Mouse (Mus musculus): ENCODE measurements around the gene Rnft2. TPM values are rescaled to one million over a fixed set of nuclear protein-coding genes. Genes with fewer than 3 reads are reported as not detected.

Rnft2 gene
- polyA plus RNA-seq, 1 experiment: 0.66 TPM

DNA sequence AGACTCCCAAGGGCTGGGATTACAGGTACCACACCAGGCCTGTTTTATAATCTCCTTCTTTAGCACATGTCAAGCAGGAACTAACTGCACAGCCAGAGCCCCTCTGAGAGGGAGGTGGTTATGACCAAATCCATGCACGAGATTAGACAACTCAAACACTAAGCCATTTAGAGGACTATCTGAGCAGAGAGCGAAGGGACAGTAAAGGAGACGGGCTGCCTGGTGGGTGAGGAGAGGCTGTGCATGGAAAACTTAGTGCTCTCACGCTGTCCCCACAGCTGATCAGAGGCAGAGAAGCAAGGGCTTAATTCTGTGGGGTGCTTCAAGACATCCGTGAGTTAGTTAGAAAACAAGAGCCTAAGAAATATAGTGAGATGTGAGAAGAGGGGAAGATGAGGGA is 30.9 kb downstream of the Rnft2 start:
- TF ChIP-seq GATA1 (IDR thresholded peaks at IDR 0.05; ENCODE audit: low read length): no peak

DNA sequence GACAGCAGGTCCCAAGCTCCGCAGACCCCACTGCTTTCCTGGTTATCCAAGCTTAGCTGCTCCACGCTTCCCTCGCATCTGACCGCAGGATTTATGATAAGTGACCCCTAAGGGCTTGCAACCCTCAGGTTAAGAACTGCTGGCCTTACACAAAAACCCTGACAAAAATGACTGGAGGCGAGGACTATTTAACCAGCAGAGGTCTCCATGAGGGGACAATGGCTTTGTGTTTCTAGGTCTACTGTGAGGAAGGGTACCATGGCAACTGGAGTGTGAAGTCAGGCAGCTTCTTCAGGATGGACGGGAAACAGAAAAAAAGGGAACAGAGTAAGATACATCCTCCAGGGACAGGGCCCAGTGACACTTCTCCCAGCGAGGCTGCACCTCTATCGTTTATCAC is 39.1 kb downstream of the Rnft2 start:
- no peak for TF ChIP-seq GATA1 (IDR thresholded peaks at IDR 0.05; ENCODE audit: low read length)

DNA sequence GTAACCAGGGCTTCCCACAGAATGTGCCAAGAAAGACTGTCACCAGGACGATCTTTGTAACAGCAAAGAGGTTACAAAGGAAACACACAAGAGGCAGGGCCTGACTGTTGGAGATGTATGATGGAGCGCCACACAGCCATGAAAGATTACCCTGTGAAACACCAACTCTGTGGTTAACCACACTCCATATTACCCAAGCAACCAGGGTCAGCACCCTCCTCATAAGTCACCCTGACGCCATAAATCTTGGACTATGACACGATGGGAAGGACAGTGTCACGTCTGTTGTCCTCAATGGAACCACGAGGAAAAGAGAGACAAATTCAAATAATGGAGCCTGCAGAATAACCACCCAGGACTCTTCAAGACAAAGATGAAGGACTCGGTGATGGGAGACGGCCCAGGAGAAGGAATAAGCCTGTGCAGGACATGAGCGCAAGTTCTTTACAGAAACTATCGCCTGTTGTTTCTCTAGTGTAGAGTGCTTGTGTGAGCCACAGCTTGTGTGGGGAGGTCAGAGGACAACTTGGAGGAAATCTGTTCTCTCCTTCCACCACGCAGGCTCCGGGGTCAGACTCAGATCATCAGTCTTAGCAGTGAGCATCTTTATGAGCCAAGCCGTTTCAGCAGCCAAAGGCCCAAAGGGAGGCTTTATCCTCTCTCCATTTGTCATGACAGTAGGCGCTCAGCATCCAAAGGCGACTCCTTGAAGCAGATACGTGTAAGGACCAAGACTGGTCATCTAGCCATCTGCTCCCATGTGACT is 40.1 kb downstream of the Rnft2 start:
- no peak for TF ChIP-seq GATA1 (IDR thresholded peaks at IDR 0.05; ENCODE audit: low read length)

DNA sequence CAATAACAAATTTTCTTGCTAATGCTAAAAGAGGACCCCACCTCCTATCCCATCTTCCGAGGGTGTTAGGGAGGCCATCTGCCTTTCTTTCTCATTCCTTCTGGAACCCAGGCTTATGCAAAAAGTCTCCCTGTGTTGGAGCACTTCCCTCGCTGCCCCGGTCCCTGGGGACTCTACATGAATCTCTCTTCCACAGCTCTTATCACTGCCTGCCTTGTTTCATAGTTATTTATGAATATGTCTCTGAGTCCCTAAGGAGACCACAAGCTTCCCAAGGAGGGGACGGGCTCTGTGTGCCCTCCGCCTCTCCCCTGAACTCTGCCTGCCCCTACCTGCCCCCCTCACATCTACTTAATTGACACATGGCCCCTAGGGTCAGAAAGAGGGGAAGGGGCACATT is 45.2 kb downstream of the Rnft2 start:
- TF ChIP-seq GATA1 (IDR thresholded peaks at IDR 0.05; ENCODE audit: low read length): no peak

- no peak for TF ChIP-seq GATA1 (IDR thresholded peaks at IDR 0.05; ENCODE audit: low read length)
These were observed 47.5 kb downstream of the Rnft2 start for GRCm38 (mm10) chr5:118197421-118197820.

DNA sequence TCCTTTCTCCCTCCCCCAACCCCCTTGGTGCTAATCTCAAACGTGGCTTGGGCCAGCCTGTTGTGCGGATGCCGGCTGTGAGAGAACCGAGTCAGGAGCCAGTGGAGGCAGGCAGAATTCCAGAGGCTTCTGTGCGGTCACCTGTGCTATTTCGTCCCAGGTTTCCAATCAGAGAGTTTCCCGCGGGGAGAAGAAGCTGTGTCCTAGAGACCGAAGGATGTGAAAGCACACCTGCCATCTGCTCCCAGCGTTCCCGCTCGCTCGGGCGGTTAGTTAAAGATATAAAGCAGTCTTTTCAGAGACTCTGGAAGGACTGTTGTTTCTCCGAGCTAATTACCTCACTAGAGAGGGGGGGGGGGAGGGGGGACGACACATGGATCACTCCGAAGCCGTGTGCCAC is 52.7 kb downstream of the Rnft2 start:
- TF ChIP-seq GATA1 (IDR thresholded peaks at IDR 0.05; ENCODE audit: low read length): no peak

DNA sequence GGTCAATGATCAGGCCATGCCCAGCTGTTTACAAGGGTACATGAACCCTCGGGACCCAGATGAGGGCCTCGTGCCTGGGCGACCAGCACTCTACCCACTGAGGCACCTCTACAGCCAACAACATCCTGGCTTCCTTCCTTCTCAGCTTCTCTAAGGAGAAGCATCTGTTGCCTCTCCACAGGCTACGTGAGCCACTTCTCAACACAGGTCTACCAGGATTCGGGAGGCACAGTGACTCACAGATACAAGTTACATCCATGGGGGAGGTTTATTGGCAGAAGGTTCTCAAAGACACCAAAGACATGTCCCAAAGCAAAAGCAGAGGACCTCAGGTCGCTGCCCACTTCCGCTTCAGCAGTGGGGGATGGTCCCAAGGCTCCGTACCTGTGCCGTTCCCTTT is 54.4 kb downstream of the Rnft2 start:
- no peak for TF ChIP-seq GATA1 (IDR thresholded peaks at IDR 0.05; ENCODE audit: low read length)

GRCm38 (mm10) chr5:118188356-118188755 is 56.6 kb downstream of the Rnft2 start:
- no peak for TF ChIP-seq GATA1 (IDR thresholded peaks at IDR 0.05; ENCODE audit: low read length)

DNA sequence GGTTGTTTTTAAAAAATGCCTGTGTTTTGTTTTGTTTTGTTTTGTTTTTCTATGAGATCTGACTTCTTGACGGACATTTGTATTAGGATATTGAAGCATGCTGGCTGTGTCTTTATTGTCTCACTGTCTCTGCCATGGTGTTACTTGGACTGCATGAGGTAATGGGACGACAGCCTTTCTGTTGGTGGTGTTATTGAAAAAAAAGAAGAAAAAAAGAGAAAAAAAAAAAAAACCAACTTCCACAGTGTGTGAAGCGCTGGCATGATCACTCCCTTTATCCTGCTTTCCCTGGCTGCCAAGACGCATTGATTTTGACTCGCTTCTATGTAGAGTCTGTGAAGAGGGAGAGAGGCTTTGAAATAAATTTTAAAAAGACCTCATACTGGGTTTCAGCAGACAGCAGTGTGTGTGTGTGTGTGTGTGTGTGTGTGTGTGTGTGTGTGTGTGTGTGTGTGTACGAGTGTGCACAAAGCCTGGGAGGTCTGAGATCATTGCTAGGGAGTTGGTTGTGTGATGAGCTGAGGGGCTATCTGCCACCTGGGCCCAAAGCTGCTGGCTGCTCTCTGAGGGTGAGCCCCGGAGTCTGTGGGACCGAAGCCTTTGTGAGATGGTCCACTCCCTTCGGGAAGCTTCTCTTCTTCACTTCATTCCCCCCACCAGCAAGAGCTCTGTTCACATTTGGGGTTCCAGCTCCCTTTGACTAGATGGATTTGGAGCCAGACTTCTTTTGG is 57.8 kb downstream of the Rnft2 start:
- TF ChIP-seq GATA1 (IDR thresholded peaks at IDR 0.05; ENCODE audit: low read length): no peak

GRCm38 (mm10) chr5:118177640-118178039 is 67.3 kb downstream of the Rnft2 start:
- TF ChIP-seq GATA1 (IDR thresholded peaks at IDR 0.05; ENCODE audit: low read length): no peak

DNA sequence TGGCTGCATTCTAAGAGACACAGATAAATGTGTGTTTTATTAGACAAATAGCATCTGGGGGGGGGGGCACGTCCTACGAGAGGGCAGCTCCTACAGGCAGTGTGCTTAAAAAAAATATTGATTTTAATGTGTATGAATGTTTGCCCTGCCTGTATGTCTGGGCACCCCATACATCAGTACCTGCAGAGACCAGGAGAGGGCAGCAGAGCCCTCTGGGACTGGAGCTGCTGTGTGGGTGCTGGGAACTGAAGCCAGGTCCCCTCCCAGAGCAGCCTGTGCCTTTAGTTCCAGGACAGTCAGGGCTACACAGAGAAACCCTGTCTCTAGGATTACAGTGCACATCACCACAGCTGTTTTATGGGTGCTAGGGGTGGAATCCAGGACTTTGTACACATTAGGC is 69.8 kb downstream of the Rnft2 start:
- no peak for TF ChIP-seq GATA1 (IDR thresholded peaks at IDR 0.05; ENCODE audit: low read length)

DNA sequence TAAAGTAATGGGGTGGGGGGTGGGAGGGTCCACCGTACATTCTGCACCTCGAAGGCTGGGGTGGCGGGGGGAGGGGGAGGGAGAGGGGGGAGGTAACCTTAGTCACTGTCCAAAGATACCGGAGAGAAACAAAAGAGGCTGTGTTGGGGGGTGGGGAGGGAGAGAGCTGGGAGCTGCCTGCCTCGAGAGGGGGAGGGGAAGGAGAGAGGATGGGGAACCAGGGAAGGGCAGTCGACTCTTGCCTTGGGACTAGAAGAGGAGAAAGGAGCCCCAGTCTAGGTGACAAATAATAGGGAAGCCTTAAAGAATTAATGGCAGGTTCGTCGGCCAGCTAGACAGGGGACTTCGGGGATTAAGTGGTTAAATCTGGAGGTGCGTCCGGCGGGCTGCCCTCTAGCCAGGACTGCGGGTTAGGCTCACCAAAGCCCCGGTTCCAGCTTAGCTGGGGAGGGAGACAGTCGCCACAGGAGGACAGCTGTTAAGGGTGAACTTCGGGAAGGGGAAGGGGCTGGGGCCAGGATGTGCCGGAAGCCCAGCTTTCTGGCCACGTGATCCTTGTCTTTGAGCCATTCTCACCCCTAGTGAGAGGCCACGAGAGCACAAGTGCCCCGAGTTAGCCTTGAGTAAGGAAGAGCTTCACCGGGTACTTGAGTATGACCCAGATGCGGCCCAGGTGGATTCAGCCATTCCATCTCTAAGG is 70.5 kb downstream of the Rnft2 start:
- TF ChIP-seq GATA1 (IDR thresholded peaks at IDR 0.05; ENCODE audit: low read length): no peak

GRCm38 (mm10) chr5:118172078-118172723 is 72.7 kb downstream of the Rnft2 start:
- TF ChIP-seq GATA1 (IDR thresholded peaks at IDR 0.05; ENCODE audit: low read length): no peak

DNA sequence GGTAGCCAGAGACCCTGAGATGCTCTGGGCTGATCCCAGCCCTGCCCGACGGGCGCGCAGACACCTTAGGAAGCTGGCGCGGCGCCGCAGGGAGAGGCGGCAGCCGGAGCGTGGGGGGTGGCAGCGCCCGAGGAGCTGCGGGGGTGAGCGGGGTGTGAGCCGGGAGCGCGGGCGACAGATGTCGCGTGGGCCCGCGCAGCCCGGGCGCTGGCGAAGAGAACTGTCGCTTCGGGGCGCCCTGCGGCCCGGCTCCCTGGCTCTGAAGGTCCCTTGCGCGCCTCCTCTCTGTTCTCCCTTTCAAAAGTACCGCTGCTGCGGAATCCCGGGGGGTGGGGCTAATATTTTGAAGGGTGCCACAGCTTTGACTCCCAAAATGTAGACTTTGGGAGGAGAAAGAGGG is 73.3 kb downstream of the Rnft2 start:
- no peak for TF ChIP-seq GATA1 (IDR thresholded peaks at IDR 0.05; ENCODE audit: low read length)

GRCm38 (mm10) chr5:118170888-118171529 is 73.9 kb downstream of the Rnft2 start:
- no peak for TF ChIP-seq GATA1 (IDR thresholded peaks at IDR 0.05; ENCODE audit: low read length)
